Mouse (Mus musculus): ENCODE results near the gene Sapcd2. TPM values are rescaled to one million over a fixed set of nuclear protein-coding genes. Genes with fewer than 3 reads are reported as not detected.
"Not testable (repeated sequence)": the region's sequence is repeated elsewhere in the genome, so short reads cannot be mapped to it uniquely, and the experiment has no call there.

The Sapcd2 gene
- polyA plus RNA-seq, 1 experiment from 2014 or later = 30.6 TPM

DNA sequence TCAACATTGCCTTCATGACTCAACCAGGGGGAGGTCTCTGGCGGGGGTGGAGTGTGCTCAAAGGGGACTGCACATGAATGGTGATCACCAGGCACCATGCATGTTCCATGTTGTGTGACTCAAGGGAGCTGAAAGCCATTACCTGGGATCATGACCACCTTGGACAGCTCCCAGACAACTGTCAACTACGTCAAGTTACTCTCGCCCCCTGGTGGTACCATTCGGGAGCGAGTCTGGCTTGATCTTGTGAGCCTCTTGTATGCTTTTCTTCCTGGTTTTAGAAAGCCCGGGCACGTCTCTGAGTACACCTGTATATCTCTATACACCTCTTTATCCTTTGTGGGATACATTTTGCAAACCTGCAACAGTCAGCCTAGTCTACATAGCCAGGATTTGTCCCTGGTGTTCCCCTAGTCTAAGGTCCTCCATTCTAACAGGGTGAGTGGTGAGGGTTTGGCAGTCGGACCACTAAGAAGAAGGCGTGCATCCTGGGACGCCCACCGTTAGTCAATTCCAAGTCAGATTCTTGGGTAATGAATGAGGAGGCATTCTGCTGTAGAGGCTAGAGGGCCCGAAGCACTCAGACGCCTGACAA is 30.4 kb downstream of the Sapcd2 start:
- 3% methylated on average over 13 of the region's 13 CpGs for WGBS (ENCODE audit: insufficient replicate concordance)
- Histone ChIP-seq H3K4me1 (replicated peaks) (peaks cover 13% of the 10 kb centered on the region), H3K36me3 (no peaks in the 10 kb centered on the region), H3K27ac (no peak overlapping the region), H3K27me3 (peaks cover 94% of the 10 kb centered on the region), H3K9ac (0 out of 2 replicates have a peak overlapping the region, but pooled peaks have one; percentile 2), H3K4me2 (peak overlapping the region; percentile 62), H3K4me3 (replicated peaks) (peak overlapping the region; percentile 56), H3K9me3 (replicated peaks) (no peaks in the 10 kb centered on the region)
- ATAC-seq (ENCODE audit: low read depth) (no peak), DNase-seq (peak; percentile 67)

DNA sequence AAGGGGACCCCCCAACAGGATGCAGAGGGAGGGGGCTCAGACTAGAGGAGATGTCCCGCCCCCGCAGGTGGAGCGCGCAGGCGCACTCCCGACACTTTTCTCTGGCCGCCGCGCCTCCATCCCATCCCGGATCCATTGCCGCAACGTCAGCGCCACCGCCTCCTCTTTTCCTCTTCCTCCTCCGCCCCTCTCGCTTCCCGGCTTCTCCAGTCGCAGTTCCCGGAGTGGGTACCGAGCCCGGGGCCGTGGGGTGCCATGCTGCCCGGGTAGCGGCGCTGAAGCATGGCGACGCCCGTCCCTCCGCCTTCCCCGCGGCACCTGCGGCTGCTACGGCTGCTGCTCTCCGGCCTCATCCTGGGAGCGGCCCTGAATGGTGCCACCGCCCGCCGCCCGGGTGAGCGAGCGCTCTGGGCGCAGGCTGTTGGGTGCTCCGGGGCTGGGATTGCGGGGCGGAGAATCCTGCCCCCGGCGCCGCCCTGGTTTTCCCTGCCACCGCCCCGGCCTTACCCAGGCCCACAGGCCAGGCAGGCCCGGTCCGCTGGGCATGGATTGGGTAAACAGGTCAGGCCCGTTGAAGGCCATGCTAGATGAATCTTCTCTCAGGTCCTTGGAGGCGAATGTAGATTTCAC is 31.0 kb downstream of the Sapcd2 start:
- WGBS (ENCODE audit: insufficient replicate concordance) = 3% methylated on average over 53 of the region's 54 CpGs
- Histone ChIP-seq H3K9ac (0 out of 2 replicates have a peak overlapping the region, but pooled peaks have one; percentile 2), H3K4me3 (replicated peaks) (peak overlapping the region; percentile 56), H3K27ac (no peak overlapping the region), H3K36me3 (no peaks in the 10 kb centered on the region), H3K27me3 (peaks cover 92% of the 10 kb centered on the region), H3K9me3 (replicated peaks) (no peaks in the 10 kb centered on the region), H3K4me2 (peak overlapping the region; percentile 62), H3K4me1 (replicated peaks) (peaks cover 13% of the 10 kb centered on the region)
- ATAC-seq (ENCODE audit: low read depth) (peak; percentile 21; the same call in 1 of the 2 replicates), DNase-seq (no peak)

DNA sequence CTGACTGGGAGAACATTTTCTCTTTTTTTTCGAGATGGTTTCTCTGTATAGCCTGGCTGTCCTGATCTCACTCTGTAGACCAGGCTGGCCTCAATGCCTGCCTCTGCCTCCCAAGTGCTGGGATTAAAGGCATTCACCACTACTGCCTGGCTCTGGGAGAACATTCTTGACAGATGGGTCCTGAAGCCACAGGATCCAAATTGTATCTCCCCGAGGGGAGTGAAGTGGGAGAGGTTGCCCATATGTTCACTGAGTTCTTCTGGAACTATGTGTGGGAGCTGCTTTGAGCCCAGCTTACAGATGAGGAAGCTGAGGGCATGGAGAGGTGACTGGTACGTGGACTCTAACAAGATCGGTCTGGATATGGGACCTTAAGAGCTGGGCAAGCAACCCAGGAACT is 31.9 kb downstream of the Sapcd2 start:
- Histone ChIP-seq H3K9me3 (replicated peaks) (no peaks in the 10 kb centered on the region), H3K4me1 (replicated peaks) (peaks cover 13% of the 10 kb centered on the region), H3K9ac (no peak overlapping the region), H3K4me2 (no peak overlapping the region), H3K27ac (no peak overlapping the region), H3K36me3 (no peaks in the 10 kb centered on the region), H3K4me3 (replicated peaks) (no peak overlapping the region), H3K27me3 (peaks cover 83% of the 10 kb centered on the region)
- DNase-seq (no peak), ATAC-seq (ENCODE audit: low read depth) (no peak)
- 56% methylated on average over 4 of the region's 4 CpGs for WGBS (ENCODE audit: insufficient replicate concordance)

DNA sequence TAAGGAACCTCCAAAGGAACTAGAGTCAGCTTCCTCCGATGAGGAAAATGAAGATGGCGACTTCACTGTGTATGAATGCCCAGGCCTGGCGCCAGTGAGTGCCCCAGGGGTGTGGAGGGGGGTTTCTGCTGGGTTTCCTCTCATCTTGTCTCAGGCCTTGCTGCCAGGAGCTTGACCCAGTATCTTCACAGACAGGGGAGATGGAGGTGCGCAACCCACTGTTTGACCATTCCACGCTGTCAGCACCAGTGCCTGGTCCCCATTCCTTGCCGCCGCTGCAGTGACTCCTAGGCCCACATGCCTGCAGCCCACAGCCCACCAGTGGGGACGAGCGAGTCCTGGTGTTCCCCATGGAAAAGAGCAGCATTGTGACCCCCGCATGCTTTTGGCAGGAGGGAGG is 36.8 kb downstream of the Sapcd2 start:
- Histone ChIP-seq H3K36me3 (no peaks in the 10 kb centered on the region), H3K27ac (no peak overlapping the region), H3K27me3 (peaks cover 41% of the 10 kb centered on the region), H3K9me3 (replicated peaks) (no peaks in the 10 kb centered on the region), H3K4me1 (replicated peaks) (no peaks in the 10 kb centered on the region), H3K4me2 (no peak overlapping the region), H3K9ac (no peak overlapping the region), H3K4me3 (replicated peaks) (no peak overlapping the region)
- WGBS (ENCODE audit: insufficient replicate concordance) = 66% methylated on average over 10 of the region's 10 CpGs
- no peak for ATAC-seq (ENCODE audit: low read depth)
- no peak for DNase-seq

DNA sequence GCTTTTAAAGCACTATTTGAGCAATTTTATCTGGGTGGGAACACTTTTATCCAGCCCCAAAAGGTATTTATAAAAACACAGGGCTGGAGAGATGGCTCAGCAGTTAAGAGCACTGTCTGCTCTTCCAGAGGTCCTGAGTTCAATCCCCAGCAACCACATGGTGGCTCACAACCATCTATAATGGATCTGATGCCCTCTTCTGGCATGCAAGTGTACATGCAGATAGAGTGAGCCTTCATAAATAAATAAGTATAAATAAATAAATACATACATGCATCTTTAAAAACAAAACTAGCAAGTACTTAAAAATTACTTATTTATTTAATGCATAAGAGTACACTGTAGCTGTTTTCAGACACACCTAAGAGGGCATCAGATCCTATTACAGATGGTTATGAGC is 41.3 kb downstream of the Sapcd2 start:
- H3K27me3 ChIP-seq = 0 out of 2 replicates have a peak, but pooled peaks cover 12% of the 10 kb centered on the region
- H3K4me2 ChIP-seq; H3K9ac ChIP-seq; H3K27ac ChIP-seq; ATAC-seq (ENCODE audit: low read depth); H3K4me3 ChIP-seq (replicated peaks); H3K4me1 ChIP-seq (replicated peaks); H3K9me3 ChIP-seq (replicated peaks); DNase-seq; H3K36me3 ChIP-seq: not testable (repeated sequence)

DNA sequence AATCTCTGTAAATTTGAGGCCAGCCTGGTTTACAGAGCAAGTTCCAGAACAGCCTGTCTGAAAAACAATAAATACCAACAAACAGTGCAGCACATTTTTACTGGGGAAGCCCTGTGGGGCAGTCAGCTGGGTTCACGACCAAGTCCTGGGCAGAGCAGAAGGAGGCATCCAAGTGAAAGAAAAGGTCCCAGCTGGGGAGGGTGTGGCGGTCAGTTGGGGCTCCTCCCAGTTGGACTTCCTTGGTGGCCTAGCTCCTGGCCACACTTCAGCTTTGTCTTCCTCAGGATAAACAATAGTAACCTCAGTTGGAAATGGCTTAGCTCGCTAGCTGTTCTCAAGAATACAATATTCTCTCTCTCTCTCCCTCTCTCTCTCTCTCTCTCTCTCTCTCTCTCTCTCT is 45.3 kb downstream of the Sapcd2 start:
- Histone ChIP-seq H3K9me3 (replicated peaks) (no peaks in the 10 kb centered on the region), H3K4me2 (no peak overlapping the region), H3K4me1 (replicated peaks) (peaks cover under 1% of the 10 kb centered on the region), H3K27me3 (peaks cover 6% of the 10 kb centered on the region; the same call in 1 of the 2 replicates), H3K4me3 (replicated peaks) (no peak overlapping the region), H3K36me3 (no peaks in the 10 kb centered on the region), H3K9ac (no peak overlapping the region), H3K27ac (no peak overlapping the region)
- DNase-seq = no peak
- WGBS (ENCODE audit: insufficient replicate concordance) = 25% methylated on average over 3 of the region's 3 CpGs
- ATAC-seq (ENCODE audit: low read depth) = no peak

DNA sequence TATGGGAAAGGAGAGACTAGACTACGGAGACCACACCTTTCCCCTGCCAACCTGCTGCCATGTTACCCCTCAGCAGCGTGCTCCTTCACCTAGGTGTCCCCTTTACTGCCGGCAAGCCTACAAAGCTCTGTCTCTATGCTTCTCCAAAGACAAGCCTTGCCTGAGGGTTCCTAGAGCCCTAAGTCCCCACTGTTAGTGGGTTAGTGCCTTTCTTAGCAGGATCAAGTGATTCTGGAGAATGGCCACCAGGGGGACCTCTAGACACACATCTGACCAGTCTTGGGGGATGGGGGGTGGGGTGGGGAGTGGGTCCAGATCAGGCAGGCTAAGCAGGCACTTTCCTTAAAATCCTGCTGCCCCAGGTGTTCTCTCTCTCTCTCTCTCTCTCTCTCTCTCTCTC is 49.8 kb downstream of the Sapcd2 start:
- Histone ChIP-seq H3K27me3 (peaks cover 21% of the 10 kb centered on the region), H3K4me1 (replicated peaks) (peaks cover 13% of the 10 kb centered on the region), H3K4me3 (replicated peaks) (no peak overlapping the region), H3K4me2 (no peak overlapping the region), H3K36me3 (no peaks in the 10 kb centered on the region), H3K9ac (no peak overlapping the region), H3K9me3 (replicated peaks) (no peaks in the 10 kb centered on the region), H3K27ac (no peak overlapping the region)
- no peak for ATAC-seq (ENCODE audit: low read depth)
- no peak for DNase-seq
- 23% methylated on average over 3 of the region's 3 CpGs for WGBS (ENCODE audit: insufficient replicate concordance)

DNA sequence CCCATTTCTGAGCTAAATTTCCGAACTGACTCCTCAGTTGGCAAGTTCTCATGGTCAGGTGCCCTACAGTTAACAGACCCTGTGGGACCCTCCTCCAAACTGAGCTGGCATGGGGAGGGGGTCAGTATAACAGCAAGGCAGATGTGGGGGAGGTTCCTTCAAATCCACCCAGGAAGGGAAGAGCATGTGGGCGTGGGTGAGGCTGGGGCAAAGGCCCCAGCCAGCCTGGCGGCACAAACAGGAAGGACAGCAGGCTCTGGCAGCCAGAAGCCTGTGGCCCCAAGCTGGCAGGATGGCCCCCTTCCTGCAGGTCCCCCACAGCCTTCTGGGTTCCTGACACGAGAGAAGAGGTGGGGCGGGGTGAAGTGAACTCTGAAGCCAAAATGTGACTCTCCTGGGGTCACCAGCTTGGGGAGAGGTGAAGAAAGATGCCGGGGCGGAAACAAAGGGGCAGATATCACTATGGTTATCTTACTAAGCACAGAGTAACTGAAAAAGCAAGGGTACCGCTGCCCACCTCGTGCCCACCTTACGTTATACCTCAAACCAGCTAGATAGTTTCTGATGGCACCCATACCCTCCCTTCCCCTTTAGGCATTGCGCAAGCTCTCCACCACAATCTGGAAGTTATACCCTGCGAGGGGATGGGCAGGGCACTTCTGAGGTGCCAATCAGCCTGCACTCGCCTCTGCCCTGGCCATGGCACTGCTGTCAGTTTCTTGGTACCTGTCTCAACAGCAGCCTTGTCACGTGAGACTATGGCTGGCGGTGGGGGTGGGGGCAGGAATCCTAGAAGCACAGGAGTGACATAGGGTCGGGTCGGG is 50.7 kb downstream of the Sapcd2 start, which contains the start of gene Fut7:
Gene Fut7, plus strand, starts transcription at position 681 of the 824 bp plus-strand sequence.
- peaks cover 21% of the 10 kb centered on the region for H3K27me3 ChIP-seq
- no peak within 1 kb of the TSS for H3K4me3 ChIP-seq (replicated peaks)
- H3K4me1 ChIP-seq (replicated peaks) = peaks cover 13% of the 10 kb centered on the region
- DNase-seq (no peak), ATAC-seq (ENCODE audit: low read depth) (0 out of 2 replicates have a peak, but pooled peaks have one; percentile 22)
- peak within 1 kb of the TSS; percentile 34; the same call in 1 of the 2 replicates for H3K27ac ChIP-seq
- WGBS (ENCODE audit: insufficient replicate concordance) = 26% methylated on average over 17 of the region's 17 CpGs
- H3K4me2 ChIP-seq = no peak within 1 kb of the TSS
- no peaks in the 10 kb centered on the region for H3K9me3 ChIP-seq (replicated peaks)
- no peak within 1 kb of the TSS for H3K9ac ChIP-seq
- H3K36me3 ChIP-seq = no peaks in the 10 kb centered on the region

DNA sequence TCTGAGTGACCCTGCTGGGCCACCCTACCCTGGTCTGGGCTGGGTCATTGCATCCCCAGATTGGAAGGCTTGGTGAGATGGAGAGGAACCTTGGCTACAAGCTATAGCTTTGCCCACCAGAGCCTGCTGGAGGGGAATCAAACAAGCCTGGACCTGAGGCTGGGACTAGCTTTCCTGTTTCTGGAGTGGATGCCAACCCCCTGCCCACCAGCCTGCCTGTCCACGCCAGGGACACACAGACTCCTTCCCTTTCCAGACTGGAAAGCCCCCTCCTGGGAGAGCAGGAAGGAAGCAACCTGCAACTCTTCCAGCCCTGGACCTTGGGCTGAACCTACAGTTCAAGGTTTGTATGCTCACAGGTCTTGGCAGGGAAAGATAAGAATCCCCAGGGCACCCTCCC is 51.5 kb downstream of the Sapcd2 start:
- Histone ChIP-seq H3K4me2 (no peak overlapping the region), H3K27ac (no peak overlapping the region), H3K36me3 (no peaks in the 10 kb centered on the region), H3K4me3 (replicated peaks) (no peak overlapping the region), H3K9me3 (replicated peaks) (no peaks in the 10 kb centered on the region), H3K27me3 (peaks cover 22% of the 10 kb centered on the region), H3K9ac (no peak overlapping the region), H3K4me1 (replicated peaks) (peaks cover 20% of the 10 kb centered on the region)
- DNase-seq (no peak), ATAC-seq (ENCODE audit: low read depth) (no peak)
- WGBS (ENCODE audit: insufficient replicate concordance) = 41% methylated on average over 1 of the region's 1 CpGs

DNA sequence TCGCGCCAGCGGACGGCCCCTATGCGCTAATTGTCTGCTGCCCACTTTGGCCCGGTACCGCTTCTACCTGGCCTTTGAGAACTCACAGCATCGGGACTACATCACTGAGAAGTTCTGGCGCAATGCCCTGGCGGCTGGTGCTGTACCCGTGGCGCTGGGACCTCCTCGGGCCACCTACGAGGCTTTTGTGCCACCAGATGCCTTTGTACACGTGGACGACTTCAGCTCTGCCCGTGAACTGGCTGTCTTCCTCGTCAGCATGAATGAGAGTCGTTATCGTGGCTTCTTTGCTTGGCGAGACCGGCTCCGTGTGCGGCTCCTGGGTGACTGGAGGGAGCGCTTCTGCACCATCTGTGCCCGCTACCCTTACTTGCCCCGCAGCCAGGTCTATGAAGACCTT is 53.4 kb downstream of the Sapcd2 start:
- peaks cover 41% of the 10 kb centered on the region for H3K27me3 ChIP-seq
- no peak for ATAC-seq (ENCODE audit: low read depth)
- H3K4me1 ChIP-seq (replicated peaks) = peaks cover 28% of the 10 kb centered on the region
- H3K9ac ChIP-seq = no peak overlapping the region
- 51% methylated on average over 27 of the region's 27 CpGs for WGBS (ENCODE audit: insufficient replicate concordance)
- no peak overlapping the region for H3K4me3 ChIP-seq (replicated peaks)
- no peaks in the 10 kb centered on the region for H3K9me3 ChIP-seq (replicated peaks)
- no peaks in the 10 kb centered on the region for H3K36me3 ChIP-seq
- no peak overlapping the region for H3K27ac ChIP-seq
- H3K4me2 ChIP-seq = no peak overlapping the region
- DNase-seq = no peak

DNA sequence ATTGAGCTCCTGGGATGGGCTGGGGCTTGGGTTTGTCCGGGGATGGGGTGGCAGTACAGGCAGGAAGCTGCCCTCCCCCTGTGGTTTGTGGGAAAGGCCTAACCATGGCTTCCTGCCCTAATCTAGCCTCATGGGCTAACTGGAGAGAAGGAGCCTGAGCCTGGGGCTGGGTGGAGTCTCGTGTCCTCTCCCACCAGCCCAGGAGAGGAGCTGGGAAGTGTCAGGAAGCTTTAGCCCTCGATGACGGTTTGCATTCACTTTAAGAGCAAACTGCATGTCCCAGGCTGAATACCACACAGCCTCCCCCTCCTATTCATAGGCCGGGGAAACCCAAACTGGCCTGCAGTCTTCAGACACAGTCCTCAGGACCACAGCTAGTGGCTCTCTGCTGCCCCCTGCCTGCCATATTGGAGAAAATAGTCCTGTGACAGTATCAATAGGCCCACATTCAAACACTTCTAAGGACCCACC is 54.6 kb downstream of the Sapcd2 start:
- Histone ChIP-seq H3K4me2 (no peak overlapping the region), H3K36me3 (no peaks in the 10 kb centered on the region), H3K4me1 (replicated peaks) (peaks cover 37% of the 10 kb centered on the region), H3K27me3 (peaks cover 47% of the 10 kb centered on the region), H3K9me3 (replicated peaks) (no peaks in the 10 kb centered on the region), H3K4me3 (replicated peaks) (no peak overlapping the region), H3K27ac (no peak overlapping the region), H3K9ac (no peak overlapping the region)
- DNase-seq = peak; percentile 59
- 6% methylated on average over 5 of the region's 5 CpGs for WGBS (ENCODE audit: insufficient replicate concordance)
- ATAC-seq (ENCODE audit: low read depth) = no peak

All from liver, embryonic 13.5 days (tissue).